Mouse (Mus musculus) embryo, embryonic 10.5 days (tissue): ENCODE results near the gene Unc80.
"Not testable (repeated sequence)": the region's sequence is repeated elsewhere in the genome, so short reads cannot be mapped to it uniquely, and the experiment has no call there.

ENCODE experiments used
- DNase-seq: peaks from one replicate; pipeline ENCODE4 v3.0.0-alpha.2; 2015; ENCODE audit warnings: low spot score

The Unc80 gene

GRCm38 (mm10) chr1:66617188-66617587, 149.0 kb downstream of the Unc80 start:
- no peak for DNase-seq

- no peak for DNase-seq
Observed at GRCm38 (mm10) chr1:66638177-66638576, 170.0 kb downstream of the Unc80 start.

GRCm38 (mm10) chr1:66646894-66647293, 178.7 kb downstream of the Unc80 start:
- DNase-seq: no peak

- DNase-seq: no peak
Observed at GRCm38 (mm10) chr1:66649568-66649967, 181.4 kb downstream of the Unc80 start.

GRCm38 (mm10) chr1:66650006-66650405, 181.8 kb downstream of the Unc80 start:
- no peak for DNase-seq

- peak; percentile 59 for DNase-seq
Observed at GRCm38 (mm10) chr1:66655119-66655746, 187.1 kb downstream of the Unc80 start.

- DNase-seq: peak; percentile 72
Observed at GRCm38 (mm10) chr1:66655747-66656119, 187.6 kb downstream of the Unc80 start.

- no peak for DNase-seq
Observed at GRCm38 (mm10) chr1:66671475-66671874, 203.3 kb downstream of the Unc80 start.

- no peak for DNase-seq
Observed at GRCm38 (mm10) chr1:66672812-66673211, 204.6 kb downstream of the Unc80 start.

GRCm38 (mm10) chr1:66677928-66678327, 209.8 kb downstream of the Unc80 start:
- DNase-seq: no peak

- DNase-seq: no peak
Observed at GRCm38 (mm10) chr1:66678662-66679061, 210.5 kb downstream of the Unc80 start.

GRCm38 (mm10) chr1:66682974-66683373, 214.8 kb downstream of the Unc80 start:
- DNase-seq: no peak

GRCm38 (mm10) chr1:66691772-66692171, 223.6 kb downstream of the Unc80 start:
- no peak for DNase-seq

- DNase-seq: no peak
Observed at GRCm38 (mm10) chr1:66692308-66692707, 224.1 kb downstream of the Unc80 start.

- DNase-seq: no peak
Observed at GRCm38 (mm10) chr1:66692780-66693392, 224.7 kb downstream of the Unc80 start.

GRCm38 (mm10) chr1:66694266-66694665, 226.1 kb downstream of the Unc80 start:
- DNase-seq: no peak

GRCm38 (mm10) chr1:66695296-66695695, 227.1 kb downstream of the Unc80 start:
- no peak for DNase-seq

GRCm38 (mm10) chr1:66699630-66700029, 231.5 kb downstream of the Unc80 start:
- DNase-seq: not testable (repeated sequence)

- no peak for DNase-seq
Observed at GRCm38 (mm10) chr1:66700149-66700692, 232.1 kb downstream of the Unc80 start.

- DNase-seq: peak; percentile 94
Observed at GRCm38 (mm10) chr1:66700693-66701575, 232.8 kb downstream of the Unc80 start, which contains the start of gene Rpe. Rpe (plus strand) TSS chr1:66700831.

GRCm38 (mm10) chr1:66701576-66701940, 233.4 kb downstream of the Unc80 start:
- peak; percentile 6 for DNase-seq

- no peak for DNase-seq
Observed at GRCm38 (mm10) chr1:66702623-66703345, 234.6 kb downstream of the Unc80 start.
